Mouse (Mus musculus) layer of hippocampus, postnatal 10 days (tissue): ENCODE measurements at regions not wholly inside any gene's neighbourhood (a gene's known extent, or its start where the extent isn't known, plus 50 kb on each side); places are given as distances from the start of the nearest gene placed in this dataset.

ENCODE experiments used
- DNase-seq, 2 experiments: peaks; one replicate each; pipeline ENCODE4 v3.0.0; 2021; ENCODE audit warnings: low spot score in 2 of 2

DNA sequence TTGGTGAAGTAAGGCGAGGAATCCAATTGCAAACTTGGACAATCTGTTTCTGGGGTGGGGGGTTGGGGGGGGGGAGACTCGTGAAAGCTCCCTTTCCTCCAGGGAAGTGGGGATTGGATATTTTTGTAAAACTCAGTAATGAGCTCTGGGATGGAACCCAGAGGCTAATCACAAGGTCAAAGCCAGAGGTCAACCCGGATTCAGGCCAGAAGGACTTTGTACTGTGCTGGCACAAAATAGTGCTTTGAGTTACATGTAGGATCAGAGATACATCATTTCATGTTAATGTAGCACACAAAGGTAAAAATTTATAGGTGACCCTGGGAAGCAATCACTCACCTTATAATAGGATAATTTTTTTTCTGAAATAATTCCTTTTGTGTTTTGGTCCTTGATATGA lies 309.5 kb upstream of the Slc30a5 start:
- no peak for DNase-seq

DNA sequence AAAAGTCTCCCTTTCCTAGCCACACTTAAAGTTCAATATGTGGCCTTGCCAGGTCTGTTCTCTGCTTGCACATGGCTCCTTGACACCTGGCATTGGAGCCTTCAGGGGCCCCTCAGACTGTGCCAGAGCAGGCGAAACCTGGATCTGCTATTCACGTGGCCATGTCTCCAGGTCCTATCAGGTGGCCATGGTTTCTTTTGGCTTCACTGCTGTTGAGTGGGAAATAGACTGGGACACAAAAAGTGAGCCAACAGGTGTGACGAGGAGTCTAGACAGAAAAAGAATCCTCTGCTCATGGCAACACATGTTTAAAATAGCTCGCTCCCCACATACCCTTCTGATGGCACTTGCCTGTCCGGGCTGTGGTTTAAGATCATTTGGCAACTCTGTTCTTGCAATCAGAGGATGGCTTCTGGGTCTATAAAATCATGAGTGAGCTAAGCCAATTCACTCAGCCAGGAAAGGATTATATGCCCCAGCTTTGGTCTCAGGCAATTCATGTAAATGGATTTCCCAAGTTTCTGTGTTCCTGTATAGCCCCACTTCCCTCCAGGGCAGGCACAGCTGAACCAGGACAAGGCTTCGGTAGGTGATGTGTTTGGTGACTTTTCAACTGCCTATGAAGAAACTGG lies 309.0 kb upstream of the Slc30a5 start:
- no peak for DNase-seq

DNA sequence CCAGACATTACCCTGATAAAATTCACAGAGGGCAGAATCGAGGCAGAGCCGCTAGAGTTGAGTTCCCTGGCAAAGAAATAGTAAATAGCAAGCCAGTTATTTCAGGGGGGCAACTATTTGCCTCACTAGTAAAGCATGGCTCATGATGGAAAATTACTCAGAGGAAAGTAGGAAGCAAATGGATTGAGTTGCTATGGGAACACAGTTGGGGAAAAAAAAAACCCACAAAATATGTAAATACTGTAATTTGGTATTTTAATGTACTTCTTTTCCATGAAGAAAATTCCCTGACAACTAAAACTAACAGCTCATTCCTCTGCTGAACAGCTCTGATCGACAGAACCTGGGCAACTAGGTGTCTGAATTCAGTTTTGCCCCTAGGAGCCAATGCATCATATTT lies 296.2 kb upstream of the Slc30a5 start:
- no peak for DNase-seq

DNA sequence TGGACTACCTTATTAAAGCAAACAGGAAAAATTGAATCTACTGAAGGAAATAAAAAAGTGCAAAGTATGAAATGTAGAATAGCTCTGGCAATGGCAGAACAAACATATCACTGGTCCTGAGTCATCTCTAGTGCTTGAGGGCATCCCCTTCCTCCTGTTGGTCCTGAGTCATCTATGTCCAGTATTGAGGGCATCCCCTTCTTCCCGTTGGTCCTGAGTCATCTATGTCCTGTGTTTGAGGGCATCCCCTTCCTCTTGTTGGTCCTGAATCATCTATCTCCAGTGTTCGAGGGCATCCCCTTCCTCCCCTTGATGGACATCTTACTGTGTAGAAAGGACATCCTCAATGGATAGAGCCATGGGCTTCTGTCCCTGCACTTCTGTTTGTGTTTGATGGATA lies 294.6 kb upstream of the Slc30a5 start:
- DNase-seq, result no peak

DNA sequence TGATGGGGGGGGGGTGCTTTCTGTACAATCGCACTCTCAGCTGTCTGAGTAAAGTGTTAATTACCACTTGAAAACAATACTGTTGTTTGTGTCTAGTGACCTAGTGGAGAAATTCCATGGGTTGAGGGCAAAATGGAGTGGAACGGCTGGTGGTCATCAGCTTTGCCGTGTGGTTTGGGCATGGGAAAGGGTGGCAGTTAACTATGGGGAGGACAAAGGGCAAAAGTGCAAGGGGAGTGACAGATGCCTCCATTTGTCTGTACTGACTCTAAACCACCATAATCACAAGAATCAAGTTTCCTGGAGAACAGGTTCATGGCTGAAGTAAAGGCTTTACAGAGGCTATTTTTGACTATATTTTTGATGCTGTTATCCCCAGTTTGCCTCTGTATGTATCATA lies 294.0 kb upstream of the Slc30a5 start:
- no peak for DNase-seq

DNA sequence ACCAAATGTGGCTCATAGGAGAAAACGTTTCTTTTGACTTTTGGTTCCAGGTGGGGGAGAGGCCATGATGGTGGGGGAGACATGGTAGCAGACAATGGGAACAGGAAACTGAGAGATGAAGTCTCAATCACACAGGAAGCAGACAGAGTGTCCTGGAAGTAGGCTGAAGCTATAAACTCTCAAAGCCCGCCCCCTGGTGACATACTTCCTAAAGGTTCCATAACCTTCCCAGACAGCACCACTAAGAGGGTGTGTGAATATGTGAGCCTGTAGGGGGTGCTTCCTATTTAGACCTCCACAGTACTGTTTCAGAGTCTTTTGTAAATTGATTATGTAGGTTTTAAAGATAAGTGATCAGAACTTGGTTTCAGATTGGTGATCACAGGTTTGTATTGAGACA lies 284.1 kb upstream of the Slc30a5 start:
- DNase-seq, result no peak

DNA sequence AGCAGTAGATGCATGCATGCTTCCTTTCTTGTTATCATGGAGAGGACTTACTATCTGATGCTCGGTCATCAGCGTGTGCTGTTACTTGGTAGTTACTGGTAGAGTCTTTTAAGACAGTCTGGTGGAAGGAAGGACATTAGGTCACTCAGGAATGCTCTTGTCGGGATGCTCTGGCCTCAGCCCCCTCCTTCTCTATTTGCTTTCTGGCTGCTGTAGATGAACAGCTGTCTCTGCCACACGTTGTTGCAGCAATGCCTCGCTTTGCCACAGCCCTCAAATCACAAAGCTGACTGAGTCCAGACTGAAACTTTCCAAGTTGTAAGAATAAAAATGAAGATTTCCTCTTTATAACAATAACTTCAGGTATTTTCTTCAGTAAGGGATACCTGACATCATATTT lies 282.1 kb upstream of the Slc30a5 start:
- DNase-seq, result no peak

DNA sequence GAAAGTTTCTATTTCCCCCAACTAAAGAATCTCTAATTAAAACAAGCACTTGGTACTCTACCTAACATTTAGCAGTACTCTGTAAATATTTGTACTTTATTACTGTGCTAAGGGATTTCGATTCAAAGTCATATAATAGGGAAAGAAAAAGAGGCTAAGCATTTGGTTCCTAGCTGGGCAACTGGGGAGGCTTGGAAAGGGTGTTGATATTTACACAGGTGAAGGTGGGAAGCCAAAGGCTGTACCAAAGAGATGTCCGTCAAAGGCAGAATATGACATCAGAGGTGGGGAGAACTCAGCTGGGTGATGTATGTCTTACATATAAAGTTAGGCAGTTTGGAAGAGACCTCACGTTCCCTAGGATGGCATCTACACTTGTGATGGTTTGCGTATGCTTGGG lies 278.9 kb upstream of the Slc30a5 start:
- no peak for DNase-seq

DNA sequence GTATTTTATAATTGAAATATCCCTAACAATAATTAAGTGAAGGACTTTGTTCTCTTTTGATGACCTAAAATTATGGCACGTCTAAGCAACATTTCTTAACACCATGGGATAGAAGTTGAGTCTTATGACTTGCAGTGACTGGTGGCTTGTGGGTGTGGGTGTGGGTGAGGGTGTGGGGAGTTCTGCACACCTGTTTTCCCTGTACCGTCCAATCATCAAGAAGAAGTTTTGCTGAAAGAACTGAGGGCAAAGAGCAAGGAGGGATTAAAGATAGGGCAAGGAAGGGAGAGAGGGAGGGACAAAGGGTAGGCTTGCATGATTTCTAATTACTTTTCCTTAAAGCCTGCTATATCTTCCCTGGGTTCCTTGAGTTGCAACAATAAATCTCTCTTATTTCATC lies 278.5 kb upstream of the Slc30a5 start:
- DNase-seq, result no peak

DNA sequence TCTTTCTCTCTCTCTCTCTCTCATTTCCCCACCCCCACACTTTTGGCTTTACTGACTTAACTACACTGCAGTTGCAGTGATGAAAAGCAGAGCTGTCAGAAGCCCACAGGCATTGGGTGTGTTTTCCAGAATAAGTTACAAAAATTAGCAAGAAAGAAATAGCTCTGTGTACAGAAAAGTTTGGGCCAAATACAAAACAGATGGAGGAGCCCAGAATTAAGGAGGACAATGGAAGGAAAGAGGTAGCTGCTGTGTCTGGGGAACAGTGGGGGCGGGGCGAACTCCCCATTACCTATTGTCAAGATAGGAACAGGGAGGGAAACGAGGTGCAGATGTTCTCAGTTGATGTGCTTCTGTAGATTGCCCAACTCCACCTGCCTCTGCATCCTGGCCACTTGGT lies 267.4 kb upstream of the Slc30a5 start:
- no peak for DNase-seq

DNA sequence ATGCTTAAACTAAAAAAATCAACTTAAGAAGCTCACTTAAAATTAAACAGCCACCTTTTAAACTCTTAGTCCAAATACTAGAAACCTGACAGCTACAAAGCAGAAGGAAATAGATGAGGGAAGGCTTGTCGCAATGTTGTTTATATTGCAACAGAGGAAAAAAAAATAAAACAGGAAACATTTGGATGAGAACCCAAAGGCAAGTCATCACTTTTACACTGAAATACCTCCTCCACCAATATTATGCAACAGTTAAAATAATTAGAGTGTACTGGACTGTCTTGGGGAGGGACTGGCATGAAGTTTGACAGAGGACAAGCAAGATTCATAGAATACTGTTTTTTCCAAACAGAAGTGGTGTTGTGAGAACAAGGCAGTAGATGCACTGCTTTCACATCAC lies 263.6 kb upstream of the Slc30a5 start:
- DNase-seq, result no peak

DNA sequence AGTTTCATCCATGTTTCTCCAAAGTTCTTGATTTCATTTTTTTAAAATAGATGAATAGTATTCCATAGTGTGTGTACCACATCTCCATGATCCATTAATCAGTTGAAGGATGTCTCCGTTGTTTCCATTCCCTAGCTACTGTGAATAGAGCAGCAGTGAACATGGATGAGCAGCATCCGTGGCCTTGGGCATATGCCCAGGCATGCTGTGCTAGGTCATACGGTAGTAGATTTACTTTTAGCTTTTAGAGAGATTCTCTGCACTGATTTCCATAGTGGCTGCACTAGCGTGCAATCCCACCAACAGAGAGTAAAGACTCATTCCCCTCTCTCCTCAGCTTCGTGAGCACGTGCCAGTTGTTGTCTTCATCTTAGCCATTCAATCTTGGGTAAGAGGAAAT lies 263.0 kb upstream of the Slc30a5 start:
- no peak for DNase-seq

DNA sequence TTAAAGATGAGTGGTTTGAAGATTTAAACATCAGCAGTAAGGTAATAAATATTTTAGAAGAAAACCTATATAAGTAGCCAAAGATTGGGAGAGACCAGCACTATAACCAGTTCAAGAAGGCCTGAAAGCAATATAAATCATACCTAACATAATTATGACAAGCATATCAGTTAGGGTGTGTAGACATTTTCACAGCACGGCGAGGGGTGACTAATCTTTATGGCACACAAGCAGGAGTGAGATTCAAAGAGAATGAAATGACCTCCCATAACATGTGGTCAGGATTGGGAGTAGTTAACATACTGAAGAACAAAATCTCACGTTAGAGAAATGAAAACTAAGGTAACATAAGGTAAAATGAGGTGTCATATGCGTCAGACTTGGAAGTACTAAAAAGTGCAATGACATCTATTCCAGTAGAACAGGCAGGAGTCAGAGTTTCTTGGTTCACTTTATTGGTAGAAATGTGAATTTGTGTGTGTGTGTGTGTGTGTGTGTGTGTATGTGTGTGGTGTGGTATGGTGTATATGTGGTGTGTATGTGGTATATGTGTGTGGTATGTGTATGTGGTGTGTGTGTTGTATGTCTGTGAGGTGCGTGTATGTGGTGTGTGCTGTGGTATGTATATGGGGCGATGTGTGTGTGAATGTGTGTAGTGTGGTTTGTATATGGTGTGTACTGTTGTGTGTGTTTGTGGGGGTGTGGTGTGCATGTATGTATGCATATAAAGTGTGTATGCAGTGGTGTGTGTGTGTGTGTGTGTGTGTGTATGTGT lies 262.0 kb upstream of the Slc30a5 start:
- no peak for DNase-seq

DNA sequence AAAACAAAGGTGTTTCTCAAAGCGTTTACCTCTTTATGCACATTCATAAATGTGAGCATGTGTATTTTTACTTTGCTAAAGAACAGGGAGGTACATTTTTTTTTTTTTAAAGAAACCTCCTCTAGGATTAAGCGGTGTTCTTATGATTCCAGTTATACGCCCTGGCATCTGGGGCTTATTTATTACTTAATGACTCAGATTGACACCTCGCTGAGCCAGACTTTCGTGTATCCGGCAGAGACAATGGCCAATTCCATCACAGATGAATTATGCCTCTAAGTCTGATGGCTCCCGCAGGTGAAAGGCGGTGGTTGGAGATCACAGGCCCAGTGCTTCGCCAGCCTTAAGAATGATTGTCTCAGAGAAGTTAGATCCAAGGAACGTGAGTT lies 259.5 kb upstream of the Slc30a5 start:
- no peak for DNase-seq

DNA sequence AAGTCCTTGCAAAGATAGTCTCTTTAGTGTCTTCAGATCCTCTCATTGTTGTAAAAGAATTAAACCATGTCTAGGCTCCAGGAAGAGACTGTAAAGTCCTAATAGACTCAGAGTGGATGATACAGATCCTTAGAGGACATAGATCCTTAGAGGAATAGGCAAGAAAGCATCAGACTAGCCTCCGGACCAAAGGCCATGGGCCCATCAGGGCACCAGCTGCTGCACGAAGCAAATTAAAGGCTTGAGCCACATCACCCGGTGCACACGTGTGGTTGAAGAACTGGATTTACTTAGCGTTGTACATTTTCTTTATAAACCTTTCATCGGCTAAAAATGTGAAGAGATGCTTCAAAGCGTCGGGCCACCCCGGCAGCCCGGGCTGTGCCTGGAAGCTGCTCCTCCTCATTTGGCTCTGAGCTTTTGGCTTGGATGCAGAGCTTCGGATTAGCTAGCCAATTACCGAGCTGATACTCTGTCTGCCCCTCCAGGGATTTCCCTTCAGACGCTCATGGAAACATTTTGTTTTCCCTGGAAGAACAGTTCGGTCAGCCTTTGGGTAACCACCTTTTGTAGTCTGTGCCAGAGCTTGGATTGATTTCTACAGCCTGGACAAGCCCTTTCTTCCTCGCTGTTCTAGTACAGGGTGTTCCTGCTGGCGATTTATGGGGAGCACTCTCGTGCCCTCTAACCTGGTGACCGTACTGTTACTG lies 259.0 kb upstream of the Slc30a5 start:
- peak; percentile 51 to 60 for DNase-seq

DNA sequence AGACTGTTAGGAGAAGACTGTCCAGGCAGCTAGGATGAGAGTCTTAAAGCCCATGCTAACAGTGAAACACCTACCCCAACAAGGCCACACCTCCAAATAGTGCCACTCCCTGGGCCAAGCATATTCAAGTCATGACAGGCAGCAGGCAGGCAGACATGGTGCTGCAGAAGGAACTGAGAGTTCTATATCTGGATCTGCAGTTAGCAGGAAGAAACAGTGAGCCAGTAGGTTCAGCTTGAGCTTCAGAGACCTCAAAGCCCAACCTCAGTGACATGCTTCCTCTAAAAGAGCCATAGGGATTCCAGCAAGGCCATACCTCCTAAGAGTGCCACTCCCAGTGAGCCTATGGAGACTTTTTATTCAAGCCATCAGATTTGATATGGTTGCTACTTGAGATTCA lies 252.0 kb upstream of the Slc30a5 start:
- no peak for DNase-seq

DNA sequence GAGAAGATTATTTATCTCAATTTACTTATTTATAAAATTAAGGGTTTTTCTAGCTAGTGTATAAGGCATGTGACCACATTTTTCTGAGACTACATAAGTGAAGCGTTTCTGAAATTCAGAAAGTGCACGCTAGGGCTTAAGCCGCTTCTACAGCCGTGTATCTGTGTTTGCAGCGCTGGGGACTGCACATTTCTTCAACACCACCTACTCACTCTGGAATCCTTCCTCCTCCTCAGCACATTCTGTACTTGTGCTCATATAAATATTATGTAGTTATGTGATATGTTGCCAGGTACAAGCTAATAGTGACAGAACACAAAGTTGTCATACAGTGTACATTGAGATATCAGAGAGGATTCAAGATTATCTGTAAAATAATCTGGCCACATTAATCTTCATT lies 251.0 kb upstream of the Slc30a5 start:
- no peak for DNase-seq

DNA sequence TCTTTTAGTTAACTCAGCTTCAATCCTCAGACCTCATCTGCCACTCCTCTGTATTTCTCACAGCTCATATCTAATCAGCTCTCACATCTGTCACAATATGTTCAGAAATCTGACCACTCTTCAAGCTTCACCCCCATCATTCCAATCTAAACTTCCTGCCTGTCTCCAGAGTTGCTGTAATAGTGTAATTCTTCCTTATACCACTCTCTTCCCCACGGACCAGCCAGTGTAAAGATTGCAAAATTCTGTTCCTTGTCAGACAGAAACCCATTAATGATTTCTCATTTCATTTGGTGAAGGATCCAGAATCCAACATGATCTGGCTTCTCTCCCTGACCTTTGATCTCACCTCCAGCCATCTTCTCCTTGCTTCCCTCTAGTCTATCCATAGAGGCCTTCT lies 250.2 kb upstream of the Slc30a5 start:
- DNase-seq, result no peak

DNA sequence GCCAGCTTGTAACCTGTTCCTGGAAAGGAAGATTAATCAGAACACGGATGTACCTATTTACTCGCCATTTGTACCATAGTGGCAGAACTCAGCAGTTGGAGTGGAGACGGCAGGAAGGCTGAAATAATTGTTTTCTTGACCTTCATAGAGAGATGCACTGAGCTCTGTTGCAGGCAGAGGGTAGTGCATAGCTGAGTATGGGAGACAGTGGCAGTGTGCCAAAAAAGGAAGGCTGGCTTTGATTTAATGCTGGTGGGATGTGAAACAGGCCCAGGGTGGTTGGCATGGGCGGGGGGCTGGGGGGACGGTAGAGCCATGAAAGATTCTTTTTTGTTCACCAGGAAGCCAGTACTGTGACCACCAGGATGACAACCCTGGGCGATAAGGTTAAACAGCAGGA lies 235.3 kb upstream of the Slc30a5 start:
- peak; percentile 23 to 25 for DNase-seq

DNA sequence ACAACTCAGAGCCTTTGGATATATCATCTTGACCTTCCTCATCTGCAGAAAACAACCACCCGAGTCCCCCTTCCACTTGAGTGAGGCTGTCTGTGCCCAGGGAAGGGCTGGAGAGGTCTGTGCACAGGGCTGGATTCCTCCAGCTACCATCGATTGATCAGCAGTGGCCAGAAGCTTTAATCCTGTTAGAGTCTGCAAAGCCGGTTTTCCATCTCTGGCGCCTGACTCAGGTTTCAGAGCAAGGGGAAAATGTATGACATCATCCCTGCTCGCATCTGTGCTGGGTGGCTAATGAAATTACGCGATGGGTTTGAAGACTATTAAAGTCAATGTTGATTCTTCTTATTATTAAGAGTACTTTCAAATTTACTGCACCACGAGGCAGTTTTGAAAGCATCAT lies 229.4 kb upstream of the Slc30a5 start:
- DNase-seq, result no peak

DNA sequence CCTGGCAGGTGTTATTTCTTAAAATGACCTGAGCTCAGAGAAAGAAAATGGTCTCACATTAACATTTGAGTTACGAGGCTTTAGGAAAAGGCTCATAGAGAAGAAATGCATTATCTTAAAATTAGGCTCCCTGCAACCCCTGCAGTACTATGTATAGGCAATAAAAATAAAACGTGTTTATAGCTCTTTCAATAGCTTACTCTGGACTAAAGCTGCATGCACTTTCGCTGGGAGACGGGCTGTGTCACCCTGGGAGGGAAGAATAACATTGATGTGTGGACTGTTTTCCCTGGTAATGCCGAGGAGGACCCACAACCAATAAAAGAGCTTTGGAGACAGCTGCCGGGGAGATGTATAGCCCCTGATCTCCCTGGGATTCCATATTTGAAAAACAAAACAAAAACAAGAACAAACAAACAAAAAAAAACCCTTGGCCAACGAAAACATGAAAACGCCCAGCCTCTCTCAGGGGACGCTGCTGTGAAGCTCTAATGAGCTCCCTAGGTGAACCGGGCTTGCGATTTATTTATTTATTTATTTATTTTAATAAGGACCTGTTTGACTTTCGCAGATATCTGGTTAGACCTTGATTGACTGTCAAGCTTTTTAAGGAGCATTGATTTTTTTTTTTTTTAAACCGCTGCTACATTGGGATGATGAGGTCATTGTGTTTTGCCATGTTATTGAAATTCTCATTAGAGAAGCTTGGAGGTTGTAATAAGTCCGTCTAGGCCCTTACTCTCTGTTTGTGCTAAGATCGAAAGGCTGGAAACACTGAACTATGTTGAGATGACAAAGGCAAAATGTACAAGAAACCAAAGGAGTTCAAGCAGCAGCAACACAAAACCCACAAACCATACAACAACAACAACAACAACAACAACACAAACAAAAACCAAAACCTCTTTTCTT lies 228.3 kb upstream of the Slc30a5 start:
- DNase-seq, result no peak

DNA sequence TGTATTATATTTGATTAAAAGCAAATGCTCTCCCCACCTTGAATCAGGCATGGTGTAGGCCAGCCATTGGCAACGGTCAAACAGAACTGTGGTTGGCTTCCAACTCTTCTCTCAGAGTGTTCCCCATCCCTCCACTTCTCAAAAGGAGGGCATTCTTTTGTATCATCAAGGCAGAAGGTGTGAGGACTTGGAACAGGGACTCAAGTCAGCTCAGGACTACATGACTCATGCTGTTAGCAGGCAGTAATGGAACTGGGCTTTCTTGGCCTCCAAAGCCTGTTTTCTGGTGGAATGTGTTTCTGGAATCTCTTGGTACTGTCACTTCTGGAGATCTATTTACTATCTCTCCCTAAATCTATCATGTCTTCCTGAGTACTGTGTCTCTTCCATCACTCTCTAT lies 216.3 kb upstream of the Slc30a5 start:
- no peak for DNase-seq
